Mouse (Mus musculus) neural tube, embryonic 10.5 days (tissue): ENCODE measurements around the gene Tmem183a.

ENCODE experiments used
- DNase-seq: peaks from one replicate; pipeline ENCODE4 v3.0.0-alpha.2; 2017; ENCODE audit warnings: low spot score; ENCODE audit errors: extremely low spot score

The Tmem183a gene

GRCm38 (mm10) chr1:134361857-134362212 lies at the start of gene Tmem183a:
Gene Tmem183a, minus strand, starts transcription at chr1:134361979.
- DNase-seq, result peak; percentile 96

GRCm38 (mm10) chr1:134408080-134408479 lies 46.3 kb upstream of the Tmem183a start:
- DNase-seq, result no peak

DNA sequence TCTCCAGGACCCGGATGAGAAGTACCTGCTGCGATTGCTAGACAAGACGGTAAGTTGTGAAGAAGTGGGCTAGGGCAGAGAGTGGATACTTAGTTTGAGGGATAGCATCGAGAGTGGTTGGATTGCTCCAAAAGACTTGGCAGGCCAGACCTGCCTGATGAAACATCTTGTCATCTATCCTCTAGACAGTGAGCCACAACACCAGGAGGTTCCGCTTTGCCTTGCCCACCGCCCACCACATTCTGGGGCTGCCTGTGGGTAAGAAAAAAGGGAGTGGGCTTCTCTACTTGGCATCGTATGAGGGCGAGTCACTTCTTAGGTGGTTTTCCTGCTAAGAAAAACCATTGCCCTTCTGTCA lies 44.6 kb upstream of the Tmem183a start:
- DNase-seq, result no peak

DNA sequence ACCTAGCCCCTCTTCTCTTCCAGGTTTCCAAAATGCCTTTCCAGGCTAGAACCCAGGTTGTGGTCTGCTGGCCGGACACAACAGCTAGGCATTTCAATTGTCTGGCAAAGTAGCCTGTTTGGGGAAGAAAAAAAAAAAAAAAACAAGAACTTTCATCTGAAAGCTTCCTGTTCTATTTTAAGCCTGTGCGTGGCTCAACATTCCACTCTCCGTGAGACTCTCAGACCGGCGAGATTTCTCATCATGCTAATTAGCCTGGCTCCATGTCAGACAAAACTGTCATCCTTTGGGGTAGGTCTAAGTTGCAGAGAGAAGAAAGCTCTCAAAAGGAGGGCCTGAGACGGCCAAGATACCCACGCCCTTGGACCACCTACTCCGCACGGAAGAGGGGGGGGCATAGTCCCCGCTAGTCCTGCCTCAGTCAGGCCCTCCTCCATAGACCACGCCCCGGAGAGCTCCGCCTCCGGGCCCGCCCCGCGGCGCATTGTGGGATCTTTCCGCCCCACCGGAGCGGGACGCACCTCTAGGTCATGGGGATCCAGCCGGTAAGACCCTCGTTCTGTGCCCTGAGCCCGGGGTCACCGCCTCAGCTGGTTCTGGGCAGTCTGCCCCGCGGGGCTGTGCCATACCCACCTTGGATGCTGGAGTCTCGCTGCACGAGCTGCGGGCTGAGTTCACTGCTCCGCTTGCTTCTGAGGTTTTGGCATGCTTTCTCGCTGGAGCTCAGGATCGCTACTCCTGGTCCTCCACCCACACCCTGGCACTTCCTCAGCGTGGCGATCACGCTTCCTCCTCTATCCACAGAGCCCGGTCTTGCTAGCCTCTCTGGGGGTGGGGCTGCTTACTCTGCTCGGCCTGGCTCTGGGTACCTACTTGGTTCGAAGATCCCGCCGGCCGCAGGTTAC lies 44.0 kb upstream of the Tmem183a start, which contains the start of gene Cyb5r1:
TSS of gene Cyb5r1 (plus strand) at position 51 of the 905 bp plus-strand sequence.
- peak; percentile 91 for DNase-seq

DNA sequence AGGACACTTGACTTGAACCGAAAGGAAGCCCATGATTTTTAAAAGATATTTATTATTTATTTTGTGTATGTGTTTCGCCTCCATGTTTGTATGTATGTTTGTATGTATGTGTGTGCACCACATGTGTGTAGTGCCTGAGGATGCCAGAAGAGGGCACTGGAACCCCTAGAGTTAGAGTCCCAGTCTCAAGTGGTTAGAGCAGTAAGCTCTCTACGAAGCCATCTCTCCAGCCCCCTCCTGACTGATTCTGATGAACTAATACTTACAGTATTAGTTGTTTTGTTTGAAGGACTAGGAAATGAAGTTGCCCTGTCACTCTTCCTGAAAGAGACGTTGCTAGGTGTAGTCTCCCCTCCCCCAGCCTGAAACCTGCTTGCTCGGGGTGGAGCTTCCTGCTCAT lies 38.0 kb upstream of the Tmem183a start:
- DNase-seq, result no peak

GRCm38 (mm10) chr1:134398210-134398609 lies 36.4 kb upstream of the Tmem183a start:
- no peak for DNase-seq

DNA sequence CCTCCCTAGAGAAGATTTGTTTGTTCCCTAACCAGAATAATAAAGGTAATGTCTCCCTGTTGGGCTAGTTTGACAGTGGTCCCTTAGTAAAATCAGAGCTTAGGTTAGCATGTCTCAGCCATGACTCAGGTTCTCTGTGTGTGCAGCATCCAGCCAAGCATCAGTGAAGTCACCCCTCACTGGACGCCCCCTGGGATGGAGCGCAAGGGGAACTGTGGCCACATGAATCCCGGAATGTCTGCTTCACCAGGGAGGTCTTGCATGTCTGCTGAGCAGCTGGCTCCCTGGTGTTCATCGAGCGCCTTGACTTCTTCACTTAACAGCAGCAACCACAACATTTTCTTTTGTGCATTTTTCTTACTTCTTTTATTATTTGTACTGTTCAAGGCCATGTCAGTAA lies 32.0 kb upstream of the Tmem183a start:
- no peak for DNase-seq

DNA sequence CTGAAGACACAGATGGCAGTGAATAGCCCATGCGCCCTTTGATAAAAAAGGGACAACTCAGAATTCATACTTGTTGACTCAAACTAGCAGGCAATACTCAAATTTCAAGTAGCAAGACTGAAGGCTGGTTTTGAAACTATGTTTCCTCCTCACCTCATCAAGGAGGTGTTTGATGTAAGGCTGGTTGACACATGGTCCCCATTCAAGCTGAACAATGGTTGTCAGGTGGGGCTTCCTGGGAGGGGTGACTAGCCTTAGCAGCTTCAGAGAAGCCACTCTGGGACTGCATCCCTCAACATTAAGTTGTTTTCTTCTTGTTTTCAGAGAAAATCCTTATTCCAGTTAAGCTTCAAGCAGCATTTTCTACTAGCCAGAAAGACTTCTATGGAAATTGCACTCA lies 23.9 kb upstream of the Tmem183a start, which contains the start of gene 4933406M09Rik:
TSS of gene 4933406M09Rik (plus strand) at position 275 of the 400 bp plus-strand sequence.
- DNase-seq, result no peak

- no peak for DNase-seq
Measured at GRCm38 (mm10) chr1:134385176-134385575, 23.4 kb upstream of the Tmem183a start.

DNA sequence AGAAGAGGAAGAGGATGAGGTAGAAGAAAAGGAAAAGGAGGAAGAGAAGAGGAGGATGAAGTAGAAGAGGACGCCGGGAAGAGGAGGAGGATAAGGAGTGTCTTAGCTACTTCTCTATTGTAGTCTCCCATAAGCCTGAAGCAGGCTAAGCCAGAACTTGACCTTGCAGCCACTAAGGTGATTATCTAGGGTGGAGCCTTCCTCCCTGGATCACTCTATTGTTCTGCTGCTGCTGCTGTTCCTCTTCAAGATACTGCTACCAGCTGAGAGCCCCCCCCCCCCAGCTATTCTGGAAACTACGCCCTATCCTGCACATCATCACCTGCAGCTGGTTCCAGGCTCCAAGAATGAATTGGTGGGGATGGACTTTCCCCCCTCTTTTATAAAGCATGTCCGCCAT lies 22.8 kb upstream of the Tmem183a start:
- DNase-seq, result no peak

- peak; percentile 31 for DNase-seq
Measured at GRCm38 (mm10) chr1:134381795-134382625, 20.2 kb upstream of the Tmem183a start.

- DNase-seq, result no peak
Measured at GRCm38 (mm10) chr1:134381051-134381450, 19.3 kb upstream of the Tmem183a start.

GRCm38 (mm10) chr1:134374124-134374523 lies 12.3 kb upstream of the Tmem183a start:
- DNase-seq, result no peak

DNA sequence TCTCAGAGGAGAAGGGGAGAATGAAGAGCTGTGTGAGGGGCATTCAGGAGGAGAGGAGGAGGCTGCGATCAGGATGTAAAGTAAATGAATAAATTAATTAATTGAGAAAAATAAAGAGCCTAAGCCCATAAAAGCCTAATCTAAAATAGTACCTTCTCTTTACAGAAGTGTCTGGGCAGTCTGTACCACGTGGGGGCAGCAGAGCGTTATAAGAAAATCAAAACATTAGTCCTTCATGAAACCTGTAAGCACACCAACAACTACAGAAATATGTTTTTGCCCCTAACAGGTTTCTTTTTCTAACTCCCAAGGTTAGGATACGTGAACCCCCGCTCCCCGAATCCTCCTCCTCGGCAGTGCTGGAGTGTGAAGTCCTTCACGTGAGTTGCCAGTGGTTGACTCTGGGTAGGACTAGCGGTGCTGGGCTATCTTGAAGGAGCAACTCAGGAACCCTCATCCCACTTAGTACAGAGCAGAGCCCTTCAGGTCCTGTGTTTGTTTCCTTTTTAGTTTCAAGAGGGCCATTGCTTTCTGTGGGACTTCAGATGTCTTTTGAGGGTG lies 7.1 kb upstream of the Tmem183a start:
- DNase-seq, result no peak

GRCm38 (mm10) chr1:134365491-134365890 lies 3.7 kb upstream of the Tmem183a start:
- DNase-seq, result no peak

DNA sequence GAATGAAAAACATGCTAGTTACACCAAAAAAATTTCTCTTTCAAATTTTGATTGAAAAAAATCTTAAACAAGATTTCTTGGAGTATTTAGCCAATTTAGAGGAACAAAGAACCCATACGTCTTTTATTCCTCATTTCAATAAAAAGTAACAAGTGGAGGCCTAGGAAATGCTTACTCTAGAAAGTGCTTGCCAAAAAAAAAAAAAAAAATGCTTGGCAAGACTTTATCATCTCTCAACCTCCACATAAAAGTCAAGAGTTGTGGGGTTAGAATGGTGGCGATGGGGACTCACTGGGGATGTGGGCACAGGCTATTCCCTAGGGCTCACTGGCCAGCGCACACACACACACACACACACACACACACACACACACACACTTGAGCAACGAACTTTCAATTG lies 1.4 kb upstream of the Tmem183a start:
- DNase-seq, result no peak

- no peak for DNase-seq
Measured at GRCm38 (mm10) chr1:134361195-134361856, 453 bp downstream of the Tmem183a start.

GRCm38 (mm10) chr1:134360656-134361055 lies 1.1 kb downstream of the Tmem183a start:
- DNase-seq, result no peak

DNA sequence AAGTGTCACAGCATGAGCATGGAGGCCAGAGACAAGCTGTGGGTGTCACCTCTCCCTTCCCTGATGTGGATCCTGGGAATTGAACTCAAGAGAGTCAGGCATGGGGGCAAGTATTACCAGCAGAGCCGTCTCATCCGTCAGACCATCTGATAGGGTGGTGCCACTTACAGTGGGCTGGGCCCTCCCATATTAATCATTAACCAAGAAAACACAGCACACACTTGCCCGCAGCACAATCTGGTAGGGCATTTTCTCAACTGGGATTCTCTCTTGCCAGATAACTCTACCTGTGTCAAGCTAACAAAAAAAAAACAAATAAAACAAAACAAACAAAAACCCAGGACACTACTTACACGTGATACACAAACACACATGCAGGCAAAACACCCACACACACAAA lies 4.3 kb downstream of the Tmem183a start:
- no peak for DNase-seq

DNA sequence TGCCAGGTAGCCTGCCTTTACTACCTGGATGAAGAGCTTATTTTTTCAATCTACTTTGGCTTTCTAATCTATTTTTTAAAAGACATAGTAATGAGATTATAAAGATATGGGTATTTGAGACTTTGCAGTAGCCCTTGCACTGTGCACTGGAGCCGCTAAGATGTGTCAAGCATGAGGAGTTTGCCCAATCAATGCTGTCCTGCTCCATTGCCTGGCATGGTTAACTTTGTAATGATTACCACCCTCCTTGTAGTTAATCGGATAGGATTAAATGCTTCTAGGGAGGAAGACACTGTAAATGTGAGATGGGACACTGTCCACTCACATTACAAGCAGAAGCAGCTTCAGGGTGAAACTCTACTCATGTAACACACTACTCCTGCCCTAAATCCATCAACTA lies 8.5 kb downstream of the Tmem183a start:
- DNase-seq, result no peak

GRCm38 (mm10) chr1:134347791-134348190 lies 14.0 kb downstream of the Tmem183a start:
- no peak for DNase-seq
